Mouse (Mus musculus): ENCODE data around the gene Fcer1g. TPM values are rescaled to one million over a fixed set of nuclear protein-coding genes. Genes with fewer than 3 reads are reported as not detected.

Gene Fcer1g
- polyA plus RNA-seq, 1 experiment = 0.91 TPM

GRCm38 (mm10) chr1:171232800-171233730 lies 1.1 kb downstream of the Fcer1g start:
- H3K27ac ChIP-seq (ENCODE audit: insufficient read depth, low read length) = no peak overlapping the region
- H3K4me3 ChIP-seq (ENCODE audit: low read depth, low read length) = no peak overlapping the region
- TF ChIP-seq CTCF (IDR thresholded peaks at IDR 0.05; ENCODE audit: low read depth, low read length) = no peak
- no peak for TF ChIP-seq EP300 (IDR thresholded peaks at IDR 0.05; ENCODE audit: insufficient read depth, low read depth, low read length)
- TF ChIP-seq POLR2A (IDR thresholded peaks at IDR 0.05; ENCODE audit: insufficient read depth, low read length) = no peak
- H3K9ac ChIP-seq (ENCODE audit: low read depth, poor library complexity, severe bottlenecking) = no peak overlapping the region
- no peaks in the 10 kb centered on the region for H3K9me3 ChIP-seq (replicated peaks; ENCODE audit: control insufficient read depth, insufficient read depth, low read length, poor library complexity, severe bottlenecking)
- H3K36me3 ChIP-seq (ENCODE audit: control insufficient read depth, insufficient read depth, low read length, poor library complexity, severe bottlenecking) = peaks cover 30% of the 10 kb centered on the region
- no peaks in the 10 kb centered on the region for H3K27me3 ChIP-seq (ENCODE audit: control insufficient read depth, insufficient read depth, low read length, poor library complexity, severe bottlenecking)
- peaks cover 4% of the 10 kb centered on the region for H3K4me1 ChIP-seq (ENCODE audit: control insufficient read depth, insufficient read depth, low read length)

GRCm38 (mm10) chr1:171232348-171232747 lies 1.8 kb downstream of the Fcer1g start:
- no peaks in the 10 kb centered on the region for H3K27me3 ChIP-seq (ENCODE audit: control insufficient read depth, insufficient read depth, low read length, poor library complexity, severe bottlenecking)
- H3K9me3 ChIP-seq (replicated peaks; ENCODE audit: control insufficient read depth, insufficient read depth, low read length, poor library complexity, severe bottlenecking) = no peaks in the 10 kb centered on the region
- TF ChIP-seq CTCF (IDR thresholded peaks at IDR 0.05; ENCODE audit: low read depth, low read length) = no peak
- TF ChIP-seq EP300 (IDR thresholded peaks at IDR 0.05; ENCODE audit: insufficient read depth, low read depth, low read length) = no peak
- no peak for TF ChIP-seq POLR2A (IDR thresholded peaks at IDR 0.05; ENCODE audit: insufficient read depth, low read length)
- peaks cover 4% of the 10 kb centered on the region for H3K4me1 ChIP-seq (ENCODE audit: control insufficient read depth, insufficient read depth, low read length)
- H3K4me3 ChIP-seq (ENCODE audit: low read depth, low read length) = no peak overlapping the region
- H3K36me3 ChIP-seq (ENCODE audit: control insufficient read depth, insufficient read depth, low read length, poor library complexity, severe bottlenecking) = peaks cover 24% of the 10 kb centered on the region
- H3K9ac ChIP-seq (ENCODE audit: low read depth, poor library complexity, severe bottlenecking) = no peak overlapping the region
- H3K27ac ChIP-seq (ENCODE audit: insufficient read depth, low read length) = no peak overlapping the region

GRCm38 (mm10) chr1:171231844-171232243 lies 2.3 kb downstream of the Fcer1g start:
- TF ChIP-seq EP300 (IDR thresholded peaks at IDR 0.05; ENCODE audit: insufficient read depth, low read depth, low read length) (no peak), POLR2A (IDR thresholded peaks at IDR 0.05; ENCODE audit: insufficient read depth, low read length) (no peak), CTCF (IDR thresholded peaks at IDR 0.05; ENCODE audit: low read depth, low read length) (no peak)
- Histone ChIP-seq H3K4me1 (ENCODE audit: control insufficient read depth, insufficient read depth, low read length) (peaks cover 4% of the 10 kb centered on the region), H3K9me3 (replicated peaks; ENCODE audit: control insufficient read depth, insufficient read depth, low read length, poor library complexity, severe bottlenecking) (no peaks in the 10 kb centered on the region), H3K9ac (ENCODE audit: low read depth, poor library complexity, severe bottlenecking) (no peak overlapping the region), H3K27ac (ENCODE audit: insufficient read depth, low read length) (no peak overlapping the region), H3K27me3 (ENCODE audit: control insufficient read depth, insufficient read depth, low read length, poor library complexity, severe bottlenecking) (no peaks in the 10 kb centered on the region), H3K36me3 (ENCODE audit: control insufficient read depth, insufficient read depth, low read length, poor library complexity, severe bottlenecking) (peaks cover 20% of the 10 kb centered on the region), H3K4me3 (ENCODE audit: low read depth, low read length) (no peak overlapping the region)

GRCm38 (mm10) chr1:171230215-171230614 lies 4.0 kb downstream of the Fcer1g start:
- Histone ChIP-seq H3K9ac (ENCODE audit: low read depth, poor library complexity, severe bottlenecking) (no peak overlapping the region), H3K9me3 (replicated peaks; ENCODE audit: control insufficient read depth, insufficient read depth, low read length, poor library complexity, severe bottlenecking) (no peaks in the 10 kb centered on the region), H3K4me3 (ENCODE audit: low read depth, low read length) (no peak overlapping the region), H3K27me3 (ENCODE audit: control insufficient read depth, insufficient read depth, low read length, poor library complexity, severe bottlenecking) (no peaks in the 10 kb centered on the region), H3K36me3 (ENCODE audit: control insufficient read depth, insufficient read depth, low read length, poor library complexity, severe bottlenecking) (peaks cover 7% of the 10 kb centered on the region), H3K4me1 (ENCODE audit: control insufficient read depth, insufficient read depth, low read length) (peaks cover 5% of the 10 kb centered on the region), H3K27ac (ENCODE audit: insufficient read depth, low read length) (no peak overlapping the region)
- no peak for TF ChIP-seq EP300 (IDR thresholded peaks at IDR 0.05; ENCODE audit: insufficient read depth, low read depth, low read length)
- TF ChIP-seq POLR2A (IDR thresholded peaks at IDR 0.05; ENCODE audit: insufficient read depth, low read length) = no peak
- TF ChIP-seq CTCF (IDR thresholded peaks at IDR 0.05; ENCODE audit: low read depth, low read length) = no peak

GRCm38 (mm10) chr1:171229750-171230149 lies 4.4 kb downstream of the Fcer1g start:
- TF ChIP-seq CTCF (IDR thresholded peaks at IDR 0.05; ENCODE audit: low read depth, low read length) (no peak), EP300 (IDR thresholded peaks at IDR 0.05; ENCODE audit: insufficient read depth, low read depth, low read length) (no peak), POLR2A (IDR thresholded peaks at IDR 0.05; ENCODE audit: insufficient read depth, low read length) (no peak)
- Histone ChIP-seq H3K9ac (ENCODE audit: low read depth, poor library complexity, severe bottlenecking) (no peak overlapping the region), H3K27me3 (ENCODE audit: control insufficient read depth, insufficient read depth, low read length, poor library complexity, severe bottlenecking) (no peaks in the 10 kb centered on the region), H3K4me3 (ENCODE audit: low read depth, low read length) (no peak overlapping the region), H3K4me1 (ENCODE audit: control insufficient read depth, insufficient read depth, low read length) (peaks cover 7% of the 10 kb centered on the region), H3K27ac (ENCODE audit: insufficient read depth, low read length) (no peak overlapping the region), H3K36me3 (ENCODE audit: control insufficient read depth, insufficient read depth, low read length, poor library complexity, severe bottlenecking) (peaks cover 2% of the 10 kb centered on the region; the same call in 1 of the 2 replicates), H3K9me3 (replicated peaks; ENCODE audit: control insufficient read depth, insufficient read depth, low read length, poor library complexity, severe bottlenecking) (no peaks in the 10 kb centered on the region)

- H3K9ac ChIP-seq (ENCODE audit: low read depth, poor library complexity, severe bottlenecking) = no peak overlapping the region
- no peak for TF ChIP-seq CTCF (IDR thresholded peaks at IDR 0.05; ENCODE audit: low read depth, low read length)
- TF ChIP-seq POLR2A (IDR thresholded peaks at IDR 0.05; ENCODE audit: insufficient read depth, low read length) = no peak
- no peak for TF ChIP-seq EP300 (IDR thresholded peaks at IDR 0.05; ENCODE audit: insufficient read depth, low read depth, low read length)
- no peak overlapping the region for H3K27ac ChIP-seq (ENCODE audit: insufficient read depth, low read length)
- no peaks in the 10 kb centered on the region for H3K27me3 ChIP-seq (ENCODE audit: control insufficient read depth, insufficient read depth, low read length, poor library complexity, severe bottlenecking)
- no peak overlapping the region for H3K4me3 ChIP-seq (ENCODE audit: low read depth, low read length)
- H3K9me3 ChIP-seq (replicated peaks; ENCODE audit: control insufficient read depth, insufficient read depth, low read length, poor library complexity, severe bottlenecking) = no peaks in the 10 kb centered on the region
- peaks cover 7% of the 10 kb centered on the region for H3K4me1 ChIP-seq (ENCODE audit: control insufficient read depth, insufficient read depth, low read length)
- no peaks in the 10 kb centered on the region for H3K36me3 ChIP-seq (ENCODE audit: control insufficient read depth, insufficient read depth, low read length, poor library complexity, severe bottlenecking)
These were observed 6.3 kb downstream of the Fcer1g start for GRCm38 (mm10) chr1:171227879-171228278.
